Mouse (Mus musculus): ENCODE measurements around the gene Nxn.

The Nxn gene

DNA sequence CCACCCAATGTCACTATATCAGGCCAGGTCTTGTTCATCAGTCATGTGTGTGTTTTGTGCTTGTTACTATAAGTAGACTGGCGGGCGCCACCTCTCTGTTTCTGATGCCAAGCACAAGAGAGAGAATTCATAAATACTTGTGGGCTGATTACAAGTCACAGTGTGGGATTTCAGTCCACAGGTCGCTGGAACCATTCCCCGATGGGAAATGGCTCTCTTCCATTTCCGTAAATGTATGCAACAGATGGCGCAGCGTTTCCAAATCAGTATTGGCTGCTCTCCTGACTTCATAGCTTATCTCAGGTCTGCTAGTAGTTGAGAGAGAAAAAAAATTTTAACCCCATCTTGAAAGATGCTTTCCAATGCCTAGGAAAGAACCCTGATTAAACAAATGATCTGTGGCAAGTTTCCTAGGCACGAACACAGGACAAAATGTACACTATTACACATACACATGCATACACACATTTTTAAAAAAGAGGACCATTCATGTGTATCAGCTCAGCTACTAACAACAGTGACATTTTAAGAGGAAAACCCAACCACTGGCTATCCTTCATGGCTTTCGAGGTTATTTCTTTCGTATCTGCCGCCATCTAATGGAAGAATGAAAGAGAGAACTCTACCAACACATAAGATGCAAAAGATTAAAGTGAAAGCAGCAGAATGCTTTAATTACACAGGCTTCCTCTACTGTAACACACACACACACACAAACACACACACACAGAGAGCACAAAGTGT lies 819 bp upstream of the Nxn start:
- DNase-seq (ENCODE audit: low spot score) = no peak

DNA sequence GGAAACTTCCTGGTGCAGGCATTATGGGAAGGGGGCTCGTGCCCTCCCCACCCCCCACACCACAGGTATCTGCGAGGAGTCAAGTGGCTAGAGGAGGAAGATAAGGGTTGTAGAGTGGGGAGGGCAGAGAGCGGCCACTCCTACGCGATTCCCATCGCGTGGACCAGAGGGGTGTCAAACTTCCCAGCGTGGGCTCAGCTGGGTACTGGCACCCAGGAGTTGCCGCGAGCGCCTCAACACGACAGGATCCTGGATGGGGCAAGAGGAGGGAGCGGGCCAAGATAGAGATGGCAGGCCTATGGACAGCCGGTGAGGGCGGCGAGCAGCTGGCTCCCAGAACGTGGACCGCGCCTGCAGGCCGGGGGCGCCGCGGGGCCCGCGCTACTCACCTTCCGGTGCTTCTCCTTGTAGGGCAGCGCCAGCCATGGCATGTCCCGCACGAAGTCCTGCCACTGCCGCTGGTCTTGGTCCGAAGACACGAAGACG lies 585 bp downstream of the Nxn start:
- no peak for DNase-seq (ENCODE audit: low spot score)

DNA sequence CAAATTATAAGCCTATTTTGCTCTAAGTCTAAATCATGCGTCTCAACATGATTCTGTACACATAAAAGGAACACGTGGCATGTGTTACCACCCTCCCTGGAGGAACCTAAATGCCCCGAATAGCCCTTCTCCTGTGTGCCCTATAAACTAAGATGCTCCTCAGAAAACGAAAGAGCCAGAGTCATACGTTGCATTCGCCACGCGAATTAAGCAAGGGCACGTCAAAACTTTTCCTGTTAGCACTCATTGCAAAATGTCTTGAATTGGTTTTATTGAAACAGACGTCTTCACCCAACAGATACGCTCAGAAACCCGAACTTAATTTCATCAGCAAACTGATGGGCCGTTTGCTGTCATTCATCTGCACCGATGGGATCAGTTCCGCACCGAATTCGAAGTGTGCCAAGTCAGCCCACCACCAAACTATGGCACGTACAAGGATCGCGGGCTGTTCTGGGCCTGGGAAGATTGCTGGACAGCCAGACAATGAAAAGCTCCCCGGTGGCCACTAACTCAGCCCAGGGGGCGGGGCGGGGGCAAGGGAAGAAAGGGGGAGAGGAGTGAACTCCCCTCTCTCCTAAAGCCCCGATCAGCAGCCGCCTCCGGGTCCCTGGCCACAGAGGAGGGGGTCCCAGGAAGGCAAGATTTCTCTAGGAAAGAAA lies 1.2 kb downstream of the Nxn start:
- DNase-seq (ENCODE audit: low spot score) = no peak

DNA sequence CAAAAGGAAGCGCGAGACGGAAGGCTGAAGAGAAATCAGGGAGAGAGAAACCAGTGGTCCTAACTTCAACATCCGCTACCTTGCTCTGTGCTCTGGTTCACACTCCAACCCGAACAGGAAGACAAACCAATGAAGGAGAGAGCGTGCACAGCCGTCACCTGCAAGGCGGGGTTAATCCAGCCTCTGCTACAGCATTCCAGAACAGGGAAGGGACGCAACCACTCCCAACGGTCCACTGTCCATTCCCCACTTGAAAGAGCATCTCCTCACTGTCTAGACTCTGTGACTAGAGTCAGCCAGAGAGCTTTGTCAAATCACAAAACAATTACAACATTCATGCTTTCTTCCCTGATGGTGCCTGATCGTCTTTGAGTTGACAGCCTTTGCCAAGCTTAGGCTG lies 5.9 kb downstream of the Nxn start:
- no peak for DNase-seq (ENCODE audit: low spot score)

DNA sequence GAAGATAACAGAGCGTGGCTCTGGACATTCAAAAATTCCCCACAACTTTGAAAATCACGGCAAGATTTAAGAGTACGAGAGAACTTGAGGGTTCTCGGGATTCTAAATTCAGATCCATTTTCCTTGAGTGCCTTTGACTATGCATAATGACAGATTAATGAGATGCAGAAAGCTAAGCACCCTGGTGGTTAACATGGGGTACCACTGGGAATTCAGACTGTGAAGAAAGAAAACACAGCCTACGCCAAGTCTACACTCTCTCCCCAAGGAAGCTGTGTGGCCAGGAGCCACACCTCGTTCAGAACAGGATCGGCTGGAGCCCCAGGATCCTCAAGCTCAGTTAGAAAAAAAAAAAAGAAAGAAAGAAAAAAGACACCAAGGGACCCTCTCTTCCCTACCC lies 6.4 kb downstream of the Nxn start:
- no peak for DNase-seq (ENCODE audit: low spot score)

DNA sequence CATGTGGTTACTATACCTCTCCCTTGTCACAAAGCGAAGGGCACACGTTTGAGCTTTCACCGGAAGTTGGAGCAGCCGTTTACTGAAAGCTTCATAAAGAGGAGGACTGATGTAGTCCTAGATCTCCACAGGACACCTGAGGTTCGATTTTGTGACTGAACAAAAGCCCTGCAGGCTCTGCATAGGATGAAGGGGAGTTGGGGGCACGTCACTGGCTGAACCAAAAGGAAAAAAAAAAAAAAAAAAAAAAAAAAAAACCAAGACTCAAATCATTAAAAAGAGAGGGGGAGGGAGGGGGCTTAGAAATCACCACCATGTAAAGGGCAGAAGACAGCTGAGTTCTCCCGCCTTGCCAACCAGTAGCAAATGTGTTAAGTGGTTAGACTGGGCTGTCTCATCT lies 10.2 kb downstream of the Nxn start:
- no peak for DNase-seq (ENCODE audit: low spot score)

DNA sequence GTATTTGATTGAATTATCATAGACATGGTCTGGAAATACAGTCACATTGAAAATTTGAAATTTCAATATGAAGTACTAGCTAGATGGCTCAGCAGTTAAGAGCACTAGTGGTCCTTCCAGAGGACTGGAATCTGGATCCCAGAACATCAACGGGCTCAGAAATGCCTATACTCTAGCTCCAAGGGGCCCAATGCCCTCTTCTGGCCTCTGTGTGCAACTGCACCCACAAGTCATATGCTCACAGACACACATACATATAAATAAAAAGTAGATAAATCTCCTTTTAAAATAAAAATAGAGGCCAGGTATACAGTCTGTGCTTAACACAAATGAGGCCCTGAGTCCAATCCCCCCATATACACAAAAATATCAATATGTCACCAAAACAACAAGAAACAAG lies 11.8 kb downstream of the Nxn start:
- DNase-seq (ENCODE audit: low spot score) = no peak

DNA sequence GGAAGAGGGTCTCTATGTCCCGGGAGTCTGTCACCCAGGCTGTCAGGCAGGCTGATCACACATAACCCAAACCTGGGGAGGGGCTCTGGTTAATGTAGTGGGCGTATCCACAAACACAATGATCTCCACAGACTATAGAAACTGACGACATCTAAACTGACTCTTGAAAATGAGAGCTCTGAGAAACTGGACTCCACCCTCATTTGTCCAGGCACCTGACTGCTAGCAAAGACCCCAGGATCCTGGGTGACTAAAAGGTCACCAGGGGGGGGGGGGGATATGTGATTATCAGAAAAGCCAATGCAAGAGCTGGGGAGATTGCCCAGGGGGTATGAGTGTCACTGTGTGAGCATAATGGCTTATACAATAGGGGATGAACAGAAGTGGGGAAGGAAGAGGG lies 13.2 kb downstream of the Nxn start:
- no peak for DNase-seq (ENCODE audit: low spot score)

DNA sequence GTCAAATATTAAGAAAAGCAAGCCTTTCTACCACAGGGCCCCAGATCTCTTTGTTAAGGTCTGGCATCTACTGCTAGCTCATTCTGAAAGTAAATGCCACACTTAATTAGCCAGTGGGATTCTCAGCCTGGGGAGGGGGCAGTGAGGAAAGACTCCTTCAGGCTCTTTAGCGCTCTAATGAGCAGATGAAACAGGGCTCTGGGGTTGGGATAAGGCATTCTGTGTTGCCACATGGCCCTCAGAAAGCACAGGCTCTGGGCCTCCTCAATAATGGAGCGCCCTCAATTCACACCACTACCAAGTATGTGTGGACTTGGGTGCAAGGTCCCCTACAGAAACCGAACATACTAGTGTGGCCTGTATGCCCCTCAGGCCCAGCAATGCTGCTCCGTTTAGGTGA lies 13.9 kb downstream of the Nxn start:
- no peak for DNase-seq (ENCODE audit: low spot score)

DNA sequence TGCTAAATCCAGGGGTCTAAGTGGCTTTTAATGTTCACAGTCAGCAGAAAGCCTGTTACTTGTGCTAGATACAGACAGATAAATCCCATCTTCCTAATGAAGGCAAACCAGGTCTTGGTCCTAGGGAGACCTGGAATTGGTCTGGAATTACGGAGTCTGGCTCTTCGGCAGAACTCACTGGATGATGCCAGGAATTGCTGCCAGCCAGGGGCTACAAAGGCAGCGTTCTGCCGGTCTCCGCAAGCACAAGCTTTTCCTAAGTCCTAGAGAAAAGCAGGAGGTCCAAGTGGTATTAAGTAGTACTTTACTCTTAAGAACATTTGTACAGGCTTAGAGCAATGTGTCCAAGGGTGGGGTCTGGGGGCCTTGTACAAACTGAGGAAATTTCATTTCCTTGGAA lies 14.6 kb downstream of the Nxn start:
- DNase-seq (ENCODE audit: low spot score) = no peak

DNA sequence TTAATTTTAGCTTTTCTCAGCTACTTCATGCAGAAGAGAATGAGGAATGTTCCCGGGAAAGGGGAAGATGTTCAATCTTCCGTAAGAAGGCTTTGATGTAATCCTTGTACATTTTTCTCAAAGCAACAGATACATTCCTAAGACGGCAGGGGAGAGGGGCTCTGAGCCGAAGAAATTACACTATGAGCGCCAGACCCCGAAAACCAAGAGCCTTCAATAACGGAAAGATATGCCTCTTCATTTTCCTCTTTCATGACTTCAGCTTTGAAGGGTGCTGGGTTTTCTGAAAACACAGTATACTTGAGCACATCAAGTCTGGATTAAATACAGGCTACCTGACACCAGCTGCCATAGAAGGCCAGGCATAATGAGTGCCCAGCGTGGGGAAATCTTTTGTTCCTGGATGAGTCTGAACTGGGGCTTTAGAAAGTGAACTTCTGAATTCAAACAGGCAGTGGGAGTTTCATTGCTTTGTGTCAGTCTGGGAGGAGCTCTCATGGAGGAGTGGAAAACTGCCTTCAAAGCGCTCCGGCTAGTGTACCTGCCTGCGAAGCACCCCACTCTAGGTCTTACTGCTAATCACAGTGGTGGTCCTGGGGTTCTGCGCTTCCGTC lies 16.1 kb downstream of the Nxn start:
- DNase-seq (ENCODE audit: low spot score) = no peak

DNA sequence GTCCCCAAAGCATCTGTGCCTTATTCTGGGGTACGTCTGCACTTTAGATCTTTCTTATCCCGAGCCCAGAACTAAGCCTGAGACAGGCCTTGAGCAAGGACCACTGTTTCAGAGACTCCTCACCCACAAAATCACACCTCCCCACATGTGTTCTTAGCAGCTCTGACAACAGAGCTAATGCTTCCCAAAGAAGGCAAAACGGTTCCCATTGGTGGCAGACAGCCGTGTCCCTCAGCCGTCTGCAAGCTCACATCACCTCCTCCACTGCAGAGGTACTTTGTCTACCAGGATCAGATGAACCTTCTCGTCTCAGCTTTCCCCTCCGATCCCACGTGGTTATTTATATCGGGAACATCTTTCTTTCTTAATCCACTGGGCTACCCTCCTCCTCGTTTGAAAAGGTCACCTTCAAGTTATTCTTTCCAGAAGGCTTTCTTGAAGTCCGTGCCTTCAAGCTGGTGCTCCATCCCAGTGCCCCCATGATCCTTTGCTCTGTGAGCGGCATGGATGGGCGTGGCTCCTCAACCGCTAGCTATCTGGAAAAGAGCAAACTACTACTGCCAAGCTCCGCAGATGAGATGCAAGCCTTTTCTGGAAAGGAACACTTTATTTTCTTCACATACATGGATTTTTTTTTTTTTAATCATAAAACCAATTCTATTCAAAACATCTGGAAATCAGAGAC lies 17.6 kb downstream of the Nxn start:
- no peak for DNase-seq (ENCODE audit: low spot score)

DNA sequence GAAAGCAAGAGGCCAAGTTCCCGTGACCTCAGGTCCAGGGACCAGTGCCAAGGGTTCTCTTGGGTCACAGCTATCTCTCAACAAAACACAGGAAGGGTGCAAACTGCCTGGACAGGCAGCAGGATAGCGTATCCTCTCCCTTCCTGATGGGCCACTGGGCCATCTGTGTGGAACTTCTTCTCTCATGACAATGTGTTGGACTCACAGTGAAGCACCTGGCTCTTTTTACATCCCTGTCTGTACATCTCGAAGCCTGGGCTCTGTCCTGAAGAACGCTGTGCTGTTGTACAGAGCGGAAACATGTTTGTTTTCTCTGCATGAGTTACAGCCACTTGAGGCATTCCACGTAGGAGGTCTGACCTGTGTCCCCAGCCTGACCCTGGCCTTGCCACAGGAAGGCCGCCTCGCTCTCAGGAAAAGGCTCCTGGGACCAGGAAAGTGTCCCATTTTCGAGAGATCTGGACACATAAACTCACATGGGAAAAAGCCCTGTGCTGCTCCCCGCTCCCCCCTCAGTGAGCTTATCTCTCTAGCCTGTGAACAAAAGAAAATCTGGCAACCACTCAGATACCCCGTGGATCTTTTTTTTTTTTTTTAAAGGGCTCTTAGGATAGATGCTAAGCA lies 18.9 kb downstream of the Nxn start:
- DNase-seq (ENCODE audit: low spot score) = no peak

DNA sequence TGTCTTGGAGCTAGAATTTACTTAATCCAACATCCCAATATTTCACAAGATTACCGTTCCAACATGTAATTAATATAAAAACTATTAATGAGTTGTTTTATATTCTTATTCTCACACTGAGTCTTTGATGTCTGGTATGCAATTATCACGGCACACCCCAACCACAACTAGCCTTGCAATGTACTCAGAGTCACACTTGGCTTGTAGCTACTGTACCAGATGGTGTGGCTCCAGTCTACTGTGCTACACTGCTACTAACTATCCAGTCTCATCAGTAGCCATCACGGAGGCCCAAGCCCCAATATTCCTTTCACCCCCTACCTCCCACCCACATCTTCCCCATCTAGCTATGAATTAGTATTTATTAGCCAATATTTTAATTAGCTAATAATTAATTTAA lies 22.5 kb downstream of the Nxn start:
- DNase-seq (ENCODE audit: low spot score) = no peak

DNA sequence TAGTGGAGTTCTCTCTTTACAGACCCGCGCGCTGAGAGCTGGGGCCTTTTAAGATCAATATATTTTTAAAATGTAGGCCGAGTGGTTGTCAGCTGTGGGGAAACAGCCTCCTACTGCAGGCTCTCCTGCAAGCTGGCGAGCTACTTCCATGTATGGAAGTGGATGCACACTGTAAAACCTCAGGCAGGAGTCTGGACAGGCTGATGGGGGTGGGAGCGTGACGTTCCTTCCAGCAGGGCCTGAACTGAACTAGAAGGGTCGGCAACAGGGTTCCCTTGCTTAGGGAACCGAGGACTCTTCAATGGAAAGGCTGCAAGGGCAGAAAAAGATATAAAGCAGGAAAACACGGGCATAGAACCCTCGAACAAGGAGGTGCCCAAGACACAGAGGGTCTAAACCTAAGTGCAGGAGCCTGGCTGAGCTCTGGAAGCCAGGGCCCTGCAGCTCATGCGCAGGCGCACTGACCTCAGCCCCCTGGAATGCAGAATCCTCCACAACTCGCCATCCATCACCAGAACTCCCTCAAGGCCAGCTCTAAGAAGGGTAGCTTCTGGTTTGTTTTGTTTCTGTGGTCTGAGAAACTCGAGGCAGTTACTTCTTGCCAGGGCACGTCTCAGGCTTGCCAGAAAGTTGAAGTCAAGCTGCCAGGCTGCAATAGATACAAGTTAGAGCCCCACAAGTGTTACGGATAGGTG lies 24.3 kb downstream of the Nxn start:
- DNase-seq (ENCODE audit: low spot score) = peak; percentile 64

DNA sequence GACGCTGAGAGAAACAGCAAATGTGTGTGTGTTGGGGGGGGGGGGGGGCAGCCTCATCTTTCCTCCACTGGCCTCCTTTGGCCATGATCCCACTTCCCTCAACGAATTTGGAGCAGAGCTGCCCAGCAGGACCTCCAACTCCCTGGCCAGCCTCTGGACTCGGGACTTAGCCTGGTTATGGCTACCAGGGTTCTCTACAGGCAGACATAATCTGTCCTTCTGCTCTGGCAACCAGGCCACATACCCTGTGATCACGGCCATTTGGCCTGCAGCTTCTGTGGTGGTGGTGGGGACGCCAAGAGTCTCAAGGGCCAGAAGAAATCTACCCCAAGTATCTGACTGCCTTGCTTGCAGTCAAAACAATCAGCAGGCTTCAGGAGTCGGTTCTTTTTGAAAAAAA lies 26.4 kb downstream of the Nxn start:
- DNase-seq (ENCODE audit: low spot score) = no peak

DNA sequence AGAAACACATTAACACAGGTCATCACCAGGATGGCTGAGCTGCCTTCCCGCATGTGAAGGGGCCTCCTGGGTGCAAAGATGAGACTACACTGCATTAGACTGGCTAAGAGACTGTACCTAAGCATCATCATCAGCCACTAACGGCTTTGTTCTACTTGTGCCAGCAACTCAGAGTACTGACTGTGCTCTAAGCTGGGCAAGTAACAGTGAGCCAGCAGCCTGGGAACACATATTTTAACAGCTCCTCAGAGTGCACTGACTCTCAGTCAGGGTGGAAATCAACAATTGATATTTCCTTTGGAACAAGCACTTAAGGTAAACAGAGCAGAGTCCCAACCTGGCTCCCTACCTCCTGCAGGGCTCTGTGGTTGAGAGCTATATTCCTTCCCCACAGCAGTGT lies 26.8 kb downstream of the Nxn start:
- DNase-seq (ENCODE audit: low spot score) = no peak

DNA sequence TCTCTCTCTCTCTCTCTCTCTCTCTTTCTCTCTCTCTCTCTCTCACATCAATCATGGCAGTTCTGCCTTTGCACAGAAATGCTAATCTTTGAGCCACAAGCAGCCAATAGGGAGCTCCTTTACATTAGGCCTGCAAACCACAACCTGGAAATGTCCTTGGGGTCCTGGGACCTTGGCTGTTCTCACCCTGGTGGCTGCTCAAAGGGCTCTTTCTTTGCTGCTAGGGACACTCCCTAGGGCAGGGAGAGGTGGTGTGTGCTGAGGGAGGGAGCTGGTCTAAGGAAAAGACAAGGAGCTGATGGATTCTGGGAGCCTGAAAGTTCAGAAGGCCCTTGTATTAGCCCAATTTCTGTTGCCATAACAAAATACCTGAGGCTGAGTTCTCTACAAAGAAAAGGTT lies 28.4 kb downstream of the Nxn start:
- no peak for DNase-seq (ENCODE audit: low spot score)

DNA sequence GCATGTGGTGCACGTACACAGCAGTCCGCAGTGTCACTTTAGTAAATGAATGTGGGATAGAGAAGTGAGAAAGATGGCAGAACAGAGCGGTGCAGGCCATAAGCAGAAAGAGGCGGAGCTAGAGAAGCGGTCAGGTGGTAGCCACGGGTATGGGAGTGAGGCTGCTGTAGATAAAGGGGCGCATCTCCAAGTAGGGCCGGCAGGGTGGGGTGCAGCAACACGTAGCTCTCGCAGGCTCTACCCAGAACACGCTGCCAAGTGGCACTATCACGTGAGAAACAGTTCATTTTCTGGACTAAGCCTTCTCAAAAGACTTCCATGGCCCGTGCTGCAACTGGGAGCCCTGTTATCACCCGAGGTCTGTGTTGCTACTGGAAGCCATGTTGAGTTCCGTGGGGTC lies 32.2 kb downstream of the Nxn start:
- DNase-seq (ENCODE audit: low spot score) = no peak

DNA sequence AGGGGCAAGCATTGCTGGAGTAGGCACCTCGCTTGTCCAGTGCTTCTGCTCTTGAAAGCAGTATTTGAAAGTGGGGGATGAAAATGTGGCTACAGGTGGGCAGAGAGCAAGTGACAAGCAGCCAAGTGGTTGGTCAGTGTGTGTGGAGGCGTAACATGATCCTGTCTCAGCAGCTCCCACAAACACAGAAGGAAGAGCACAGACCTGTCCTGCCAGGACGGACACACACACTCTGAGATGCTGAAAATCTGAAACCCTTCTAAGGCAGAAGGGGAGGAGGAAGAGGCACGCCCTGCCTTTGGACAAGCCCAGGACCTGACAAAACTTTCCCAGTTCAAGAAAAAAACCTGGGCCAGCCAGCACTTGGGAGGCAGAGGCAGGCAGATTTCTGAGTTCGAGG lies 34.9 kb downstream of the Nxn start:
- DNase-seq (ENCODE audit: low spot score) = no peak

DNA sequence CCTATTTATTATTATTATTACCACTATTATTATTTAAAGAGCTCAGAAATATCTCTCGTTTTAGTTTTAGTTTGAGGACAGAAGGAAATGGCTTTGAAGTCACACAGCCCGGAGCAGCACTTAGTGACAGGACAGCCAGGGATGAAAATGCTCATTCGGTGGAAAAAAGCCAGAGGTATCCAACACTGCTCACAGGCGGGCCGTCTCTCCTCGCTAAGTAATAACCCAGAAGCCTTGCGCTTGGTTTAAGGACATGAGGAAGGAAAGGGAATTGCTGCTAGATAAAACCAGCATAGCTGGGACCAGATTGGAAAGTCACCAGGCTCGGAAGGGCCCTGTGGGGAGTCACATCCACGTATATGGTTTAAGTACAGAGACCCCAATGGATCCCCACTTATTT lies 35.3 kb downstream of the Nxn start:
- DNase-seq (ENCODE audit: low spot score) = no peak

DNA sequence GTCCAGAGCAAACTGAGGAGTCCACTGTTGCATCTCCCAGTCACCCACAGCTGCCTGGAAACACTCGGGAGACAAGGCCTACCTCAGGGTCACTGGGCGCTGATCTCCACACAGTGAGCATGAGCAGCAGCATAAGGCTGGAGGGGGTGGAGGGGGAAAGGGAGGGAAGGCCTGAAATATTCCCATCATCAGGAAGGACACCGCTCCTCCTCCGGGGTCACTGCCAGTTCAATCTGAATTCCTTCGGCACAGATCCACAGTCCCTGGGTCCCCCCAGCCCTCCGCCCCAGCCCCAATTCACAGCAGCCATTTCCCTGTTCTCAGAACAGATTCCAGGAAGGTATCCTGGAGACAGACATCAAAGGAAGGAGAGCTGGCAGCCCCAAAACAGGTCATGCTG lies 35.8 kb downstream of the Nxn start:
- DNase-seq (ENCODE audit: low spot score) = no peak
